Mouse (Mus musculus) Patski (cell line): ENCODE measurements around the gene Gm10096. TPM values are rescaled to one million over a fixed set of nuclear protein-coding genes. Genes with fewer than 3 reads are reported as not detected.
"Not testable (repeated sequence)": the region's sequence is repeated elsewhere in the genome, so short reads cannot be mapped to it uniquely, and the experiment has no call there.

ENCODE experiments used
- ATAC-seq: fragments of 100-300 bp; one replicate; pipeline ENCODE4 v1.8.0; 2021
- CTCF ChIA-PET: fragments of 350-600 bp; sonication (Branson Sonifier 250); formaldehyde crosslinking; loops from one replicate; lab custom pipeline; 2022; ENCODE audit warnings: inconsistent platforms; lab: Charles Lee
- POLR2A ChIA-PET: fragments of 350-600 bp; sonication (Branson Sonifier 250); formaldehyde crosslinking; loops from one replicate; lab custom pipeline; 2022; ENCODE audit warnings: antibody characterized with exemption, inconsistent platforms; lab: Charles Lee
- DNase-seq: peaks from one replicate; pipeline ENCODE4 v3.0.0-alpha.2; 2011; ENCODE audit warnings: low read depth, low spot score
- H3K27me3 ChIP-seq: fragments of 371-371 bp; one replicate; pipeline ENCODE4 v1.5.1; 2021
- in situ Hi-C: fragments of 300-500 bp; cut with MboI; formaldehyde crosslinking; loops from 3 replicates; pipeline ENCODE4 v1.11.1; 2018; ENCODE audit warnings: low pct_unique_long_range_greater_than_20kb, mixed read lengths
- polyA plus RNA-seq: library from polyadenylated mRNA; unstranded; gene quantifications from one replicate; pipeline ENCODE4 v1.2.3, GENCODE M21; 2021

Gm10096 gene
- not detected for polyA plus RNA-seq

DNA sequence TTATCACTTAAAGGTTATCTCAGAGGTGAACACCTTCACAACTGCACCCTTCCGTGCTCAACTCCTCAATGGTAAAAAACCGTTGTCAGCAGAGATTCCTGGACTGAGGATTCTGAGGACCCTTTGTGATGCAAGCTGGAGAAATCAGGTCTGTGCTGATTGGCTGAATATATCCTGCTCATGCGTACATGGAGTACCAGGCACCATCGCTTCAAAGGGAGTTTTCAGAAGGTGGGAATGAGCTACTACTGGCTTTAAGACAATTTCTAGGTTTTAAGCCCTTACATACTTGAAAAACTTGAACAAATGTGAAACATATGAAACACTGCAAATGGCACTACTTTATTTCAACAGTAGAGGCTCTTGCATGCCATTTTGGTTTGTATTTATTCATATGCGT is at the start of gene Gm10096:
Gene Gm10096 (minus strand): TSS at position 101 of the 400 bp plus-strand sequence.
- H3K27me3 ChIP-seq, CTCF ChIA-PET, POLR2A ChIA-PET, DNase-seq, ATAC-seq, in situ Hi-C loops: not testable (repeated sequence)
